Mouse (Mus musculus) erythroblast, embryonic 14.5 days (primary cell): ENCODE results near the gene Defb23.

Source experiments
- GATA1 ChIP-seq: IDR thresholded peaks from 2 replicates; pipeline ENCODE4 v1.6.1; 2012; ENCODE audit warnings: low read length, inconsistent platforms, mixed read lengths
- TAL1 ChIP-seq: IDR thresholded peaks from 3 replicates; pipeline ENCODE4 v1.6.1; 2012; ENCODE audit warnings: low read length, inconsistent platforms, mixed read lengths

GRCm38 (mm10) chr2:152490038-152490437, 25.6 kb upstream of the Defb23 start, which contains the start of gene Defb22:
- TF ChIP-seq TAL1 (no peak), GATA1 (no peak)
